Mouse (Mus musculus) erythroblast, embryonic 14.5 days (primary cell): ENCODE measurements around the gene Atn1.

ENCODE experiments used
- GATA1 ChIP-seq: IDR thresholded peaks from 2 replicates; pipeline ENCODE4 v1.6.1; 2012; ENCODE audit warnings: low read length, inconsistent platforms, mixed read lengths
- TAL1 ChIP-seq: IDR thresholded peaks from 3 replicates; pipeline ENCODE4 v1.6.1; 2012; ENCODE audit warnings: low read length, inconsistent platforms, mixed read lengths

DNA sequence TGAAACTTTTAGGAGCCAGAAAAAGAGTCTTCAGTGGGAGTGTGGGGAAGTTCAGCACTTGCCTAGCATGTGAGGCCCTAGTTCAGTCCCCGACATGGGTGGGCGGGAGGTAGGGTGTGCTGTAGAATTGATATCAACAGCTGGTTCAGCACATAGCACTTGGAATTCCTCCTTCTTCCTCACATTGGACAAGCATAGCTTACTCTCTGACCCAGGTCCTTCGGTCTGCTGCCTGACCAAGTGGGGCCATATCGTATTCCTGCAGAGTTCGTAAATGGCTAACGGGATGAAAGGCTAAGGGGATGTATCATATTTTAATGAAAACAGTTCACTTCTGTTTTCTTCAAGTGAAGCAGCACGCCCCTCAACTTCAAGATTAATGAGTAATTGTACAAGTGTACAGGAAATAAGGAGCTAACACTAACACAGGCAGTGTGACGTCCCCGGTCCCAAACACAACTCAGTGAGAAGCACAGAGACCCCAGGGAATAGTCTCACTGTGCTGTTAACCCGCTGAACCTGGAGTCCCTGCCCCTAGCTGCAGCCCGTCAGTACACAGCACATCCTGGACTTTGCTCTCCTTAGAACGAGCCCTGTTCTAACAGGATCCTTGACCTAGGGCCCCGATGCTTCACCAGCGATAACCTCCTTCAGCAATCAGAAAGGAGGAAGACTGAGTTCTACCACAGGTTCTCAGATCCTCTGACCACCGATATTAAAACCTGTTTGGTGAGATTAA is 62.9 kb downstream of the Atn1 start:
- TF ChIP-seq GATA1 = no peak
- TF ChIP-seq TAL1 = no peak
